Mouse (Mus musculus) T-helper 17 cell (primary cell): Measurements from ENCODE around the gene Gsdma.
"Not testable (repeated sequence)": the region's sequence is repeated elsewhere in the genome, so short reads cannot be mapped to it uniquely, and the experiment has no call there.

Experiments used
- in situ Hi-C, 2 experiments: fragments of 300-600 bp; cut with MboI, MseI; formaldehyde crosslinking; loops; 1 replicate in 1 of 2; 2 replicates in 1 of 2; pipeline ENCODE4 v1.15.1; 2025; ENCODE audit warnings: high pct_unique_total_duplicates in 2 of 2

The Gsdma gene

DNA sequence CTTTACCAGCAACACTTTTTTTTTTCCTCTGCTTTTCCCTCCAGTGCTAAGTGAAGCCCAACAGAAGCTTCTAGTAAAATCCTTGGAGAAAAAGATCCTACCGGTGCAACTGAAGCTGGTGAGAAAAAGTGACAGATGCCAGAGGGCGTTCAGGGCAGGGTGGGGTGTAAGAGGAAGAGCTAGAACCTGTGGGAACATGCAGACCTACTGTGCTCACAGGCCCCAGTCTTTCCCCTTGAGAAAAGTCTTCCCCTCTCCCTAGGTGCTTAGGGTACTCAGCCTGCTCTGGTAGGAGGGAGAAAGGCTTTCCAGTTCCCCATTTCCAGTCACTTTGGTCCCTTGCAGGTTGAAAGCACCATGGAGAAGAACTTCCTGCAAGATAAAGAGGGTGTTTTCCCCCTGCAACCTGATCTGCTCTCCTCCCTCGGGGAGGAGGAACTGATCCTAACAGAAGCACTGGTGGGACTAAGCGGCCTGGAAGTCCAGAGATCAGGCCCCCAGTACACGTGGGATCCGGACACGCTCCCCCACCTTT lies 11.7 kb downstream of the Gsdma start:
- in situ Hi-C loops: no loop called here

DNA sequence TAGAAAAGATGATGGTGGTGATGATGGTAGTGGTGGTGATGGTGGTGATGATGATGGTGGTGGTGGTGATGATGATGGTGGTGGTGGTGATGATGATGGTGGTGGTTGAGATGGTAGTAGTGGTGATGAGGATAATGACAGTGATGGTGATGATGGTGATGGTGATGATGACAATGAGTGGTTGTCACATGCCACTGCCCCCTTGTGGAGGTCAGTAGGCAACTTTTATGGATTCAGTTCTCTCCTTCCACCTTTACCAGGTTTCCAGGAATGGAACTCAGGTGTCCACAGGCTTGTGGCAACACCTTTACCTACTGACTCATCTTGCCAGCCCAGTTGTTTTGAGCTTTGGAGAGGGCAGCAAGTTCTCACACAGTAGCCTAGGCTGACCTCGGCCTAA lies 15.9 kb downstream of the Gsdma start:
- in situ Hi-C loops: no loop called here

DNA sequence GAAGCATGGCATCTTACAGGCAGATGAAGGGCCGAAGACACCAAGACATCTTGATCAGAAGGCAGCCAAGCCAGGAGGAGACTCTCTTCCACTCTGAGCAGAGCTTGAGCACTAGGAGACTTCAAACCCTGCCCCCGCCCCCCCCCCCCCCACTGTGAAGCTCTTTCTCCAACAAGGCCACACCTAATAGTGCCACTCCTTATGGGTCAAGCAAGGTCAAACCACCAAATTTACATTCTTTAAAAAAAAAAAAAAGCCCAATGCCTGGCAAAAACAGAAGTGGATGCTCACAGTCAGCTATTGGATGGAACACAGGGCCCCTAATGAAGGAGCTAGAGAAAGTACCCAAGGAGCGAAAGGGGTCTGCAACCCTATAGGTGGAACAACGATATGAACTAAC lies 16.4 kb downstream of the Gsdma start:
- in situ Hi-C loops: not testable (repeated sequence)

DNA sequence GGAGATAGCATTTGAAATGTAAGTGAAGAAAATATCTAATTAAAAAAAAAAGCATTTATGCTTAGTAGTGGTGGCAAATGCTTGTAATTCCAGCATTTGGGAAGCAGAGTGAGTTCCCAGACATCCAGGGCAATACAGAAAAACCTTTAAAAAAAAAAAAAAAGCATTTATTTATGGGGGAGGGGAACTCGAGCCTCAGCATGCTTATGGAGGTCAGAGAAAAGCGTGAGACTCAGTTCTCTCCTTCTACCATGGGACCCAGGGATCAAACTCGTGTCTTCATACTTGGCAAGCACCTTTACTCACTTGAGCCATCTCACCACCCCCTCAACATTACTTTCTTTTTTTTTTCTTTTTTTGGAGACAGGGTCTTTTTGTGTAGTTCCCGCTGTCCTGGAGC lies 17.0 kb downstream of the Gsdma start:
- in situ Hi-C loops: no loop called here

DNA sequence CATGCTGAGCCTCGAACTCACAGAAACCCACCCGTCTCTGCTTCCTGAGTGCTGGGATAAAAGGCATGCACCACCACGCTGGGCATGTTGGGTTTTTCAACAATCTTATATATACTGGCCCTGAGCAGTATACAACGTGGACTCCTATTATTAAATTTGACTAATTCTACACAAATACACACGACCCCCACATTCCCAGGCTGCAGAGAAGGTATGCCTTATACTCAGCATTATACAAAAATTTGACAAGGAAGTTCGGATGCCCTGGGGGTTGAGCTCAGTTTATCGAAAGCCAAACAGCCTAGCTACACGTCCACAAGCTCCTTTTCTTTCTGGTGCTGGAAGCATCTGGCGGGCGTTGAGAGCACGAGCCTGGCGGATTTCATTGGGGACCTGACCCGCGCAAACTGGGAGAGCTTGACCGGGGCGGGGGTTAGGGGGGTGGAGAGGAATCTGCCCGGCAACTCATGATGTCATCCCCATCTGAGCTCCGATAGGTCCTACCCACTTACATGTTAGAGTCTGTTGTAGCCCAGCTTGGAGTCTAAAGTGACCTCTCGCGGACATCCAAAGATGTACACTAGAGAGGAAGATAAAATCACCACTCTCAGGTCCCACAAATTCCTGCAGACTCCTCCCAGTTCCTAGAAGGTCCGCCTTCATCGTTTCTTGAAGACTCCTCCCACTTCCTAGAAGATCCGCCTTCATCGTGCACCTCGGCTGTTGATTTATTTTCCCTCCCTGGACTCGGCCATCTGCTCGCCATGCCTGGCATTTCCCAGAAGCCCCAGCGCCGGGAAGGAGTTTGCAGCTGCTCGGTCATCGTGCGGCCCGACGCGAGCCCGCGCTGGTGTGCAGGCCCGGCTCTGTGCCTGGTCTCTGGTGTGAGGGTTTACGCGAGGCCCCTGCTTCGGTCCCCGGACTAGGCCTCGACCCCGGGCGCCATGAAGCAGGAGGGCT lies 17.9 kb downstream of the Gsdma start, which contains the start of gene Psmd3:
Gene Psmd3 (plus strand): TSS at position 769 of the 960 bp plus-strand sequence.
- in situ Hi-C loops: no loop called here

DNA sequence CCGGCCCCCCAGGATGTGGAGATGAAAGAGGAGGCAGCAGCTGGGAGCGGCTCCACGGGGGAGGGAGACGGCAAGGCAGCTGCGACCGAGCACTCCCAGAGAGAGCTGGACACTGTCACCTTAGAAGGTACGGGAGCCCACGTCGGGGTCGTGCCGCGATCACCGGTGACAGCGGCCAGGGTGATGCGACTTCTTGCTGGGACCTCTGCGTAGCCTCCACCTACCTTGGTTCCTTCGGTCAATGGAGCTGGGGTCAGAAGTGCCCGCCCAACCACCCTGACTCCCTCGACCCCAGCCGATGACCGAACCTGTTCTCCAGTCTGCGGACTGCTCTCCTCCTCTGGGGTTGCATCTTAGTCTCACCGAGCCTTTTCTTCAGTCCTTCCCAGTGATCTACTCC lies 18.7 kb downstream of the Gsdma start:
- in situ Hi-C loops: no loop called here

DNA sequence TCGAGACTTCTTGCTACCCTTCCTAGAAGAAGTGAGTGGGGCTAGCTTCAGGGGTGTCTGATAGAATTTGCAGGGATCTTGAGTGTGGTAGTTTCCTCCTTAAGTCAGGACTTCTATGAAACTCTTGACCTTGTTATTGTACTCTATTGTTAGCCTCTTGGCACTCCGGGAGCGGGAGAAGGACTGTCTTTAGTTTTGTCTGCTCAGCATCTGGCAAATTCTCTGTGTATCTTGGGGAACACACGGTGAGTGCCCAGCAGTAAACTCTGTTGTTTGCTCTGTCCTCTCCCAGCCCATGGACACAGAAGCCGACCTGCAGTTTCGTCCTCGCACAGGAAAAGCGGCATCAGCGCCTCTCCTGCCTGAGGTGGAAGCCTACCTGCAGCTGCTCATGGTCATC lies 21.5 kb downstream of the Gsdma start:
- in situ Hi-C loops: no loop called here

DNA sequence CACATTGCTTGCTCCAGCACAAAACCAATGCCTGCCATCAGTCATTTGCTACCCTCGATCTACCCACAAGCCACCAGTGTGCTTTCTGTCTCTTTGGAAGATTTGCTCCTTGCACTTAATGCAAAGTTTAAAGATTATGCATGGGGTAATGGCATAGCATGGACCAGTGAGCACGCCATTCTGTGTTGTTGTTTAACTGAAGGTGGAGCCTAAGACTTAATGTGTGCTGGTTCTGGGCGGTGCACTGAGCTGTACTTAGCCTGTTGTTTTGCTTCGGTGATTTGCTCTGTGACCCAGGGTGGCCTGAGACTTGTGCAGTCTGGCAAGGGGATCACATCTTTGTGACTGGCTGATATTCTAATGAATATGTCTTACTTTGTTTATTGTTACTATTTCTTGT lies 22.8 kb downstream of the Gsdma start:
- in situ Hi-C loops: no loop called here

DNA sequence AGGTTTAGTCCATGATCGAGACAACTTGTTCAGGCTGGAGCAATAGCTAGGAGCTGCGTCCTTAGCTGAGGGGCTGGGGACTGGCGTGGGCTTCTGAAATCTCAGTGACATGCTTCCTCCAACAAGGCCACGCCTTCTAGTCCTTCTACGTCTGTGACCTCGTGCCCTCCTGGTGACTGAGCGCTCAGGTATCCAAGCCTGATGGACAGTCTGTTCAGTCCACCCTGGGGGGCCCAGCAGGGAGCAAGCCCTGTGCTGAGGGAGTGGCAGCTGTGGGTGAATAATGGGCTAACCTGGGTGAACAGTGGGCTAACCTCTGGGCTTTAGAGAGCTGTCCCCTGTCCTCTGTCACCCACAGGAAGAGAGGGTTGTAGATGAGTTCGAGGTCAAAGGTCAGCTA lies 23.9 kb downstream of the Gsdma start:
- in situ Hi-C loops: no loop called here

DNA sequence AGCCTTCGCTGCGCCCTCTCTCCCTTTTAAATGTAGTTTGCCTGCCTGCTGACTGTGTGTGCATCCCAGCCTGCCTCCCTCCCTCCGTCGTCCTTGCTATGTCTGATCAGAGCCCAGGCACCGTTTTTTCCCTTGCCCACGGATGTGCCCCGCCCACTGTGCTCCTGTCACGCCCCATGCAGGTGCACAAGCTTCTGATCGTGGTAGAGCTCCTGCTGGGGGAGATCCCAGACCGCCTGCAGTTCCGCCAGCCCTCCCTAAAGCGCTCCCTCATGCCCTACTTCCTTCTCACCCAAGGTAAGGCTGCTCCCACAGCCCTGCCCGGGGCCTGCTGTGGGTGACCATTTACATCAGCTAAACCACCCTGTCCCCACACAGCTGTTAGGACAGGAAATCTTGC lies 29.1 kb downstream of the Gsdma start:
- in situ Hi-C loops: loop anchor here in 1 of 2 experiments (10.0 kb wide), 1 partner anchor 58 kb away; no protein-coding TSS in a partner anchor

DNA sequence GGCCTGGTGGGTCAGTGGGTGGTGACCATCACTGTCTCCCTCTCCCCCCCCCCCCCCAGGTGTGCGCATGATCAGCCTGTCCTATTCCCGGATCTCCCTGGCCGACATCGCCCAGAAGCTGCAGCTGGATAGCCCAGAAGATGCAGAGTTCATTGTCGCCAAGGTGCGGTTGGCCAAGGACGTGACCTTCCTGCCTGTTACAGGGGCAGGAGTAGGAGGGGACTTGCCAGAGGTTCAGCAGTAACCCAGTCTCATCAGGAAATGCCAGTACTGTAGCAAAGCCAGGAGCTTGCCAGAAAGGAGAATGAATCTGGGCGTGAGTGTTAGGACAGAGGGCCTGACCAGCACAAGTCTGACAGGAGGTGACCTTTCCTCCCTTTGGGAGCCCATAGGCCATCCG lies 29.6 kb downstream of the Gsdma start:
- in situ Hi-C loops: loop anchor here in 1 of 2 experiments (10.0 kb wide), 1 partner anchor 59 kb away; no protein-coding TSS in a partner anchor

DNA sequence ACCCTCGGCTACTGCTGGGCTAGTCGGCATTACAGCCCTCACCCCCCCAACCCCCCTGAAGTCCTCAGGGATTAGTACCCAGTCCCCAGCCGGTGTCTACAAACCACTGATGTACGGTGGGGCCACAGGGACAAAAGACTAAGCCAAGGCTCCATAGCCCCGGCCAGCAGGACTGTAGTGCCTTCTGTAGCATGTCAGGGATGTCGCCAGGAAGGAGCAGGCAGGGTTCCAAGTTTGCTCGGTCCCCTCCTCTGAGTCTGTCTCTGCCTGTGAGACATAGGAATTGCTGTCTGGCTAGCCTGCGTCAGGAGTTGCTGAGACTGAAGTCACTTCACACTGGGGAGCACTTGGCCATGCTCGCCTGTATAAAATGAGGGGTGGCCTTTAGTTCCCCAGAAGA lies 30.1 kb downstream of the Gsdma start:
- in situ Hi-C loops: loop anchor here in 1 of 2 experiments (10.0 kb wide), 1 partner anchor 60 kb away; no protein-coding TSS in a partner anchor

DNA sequence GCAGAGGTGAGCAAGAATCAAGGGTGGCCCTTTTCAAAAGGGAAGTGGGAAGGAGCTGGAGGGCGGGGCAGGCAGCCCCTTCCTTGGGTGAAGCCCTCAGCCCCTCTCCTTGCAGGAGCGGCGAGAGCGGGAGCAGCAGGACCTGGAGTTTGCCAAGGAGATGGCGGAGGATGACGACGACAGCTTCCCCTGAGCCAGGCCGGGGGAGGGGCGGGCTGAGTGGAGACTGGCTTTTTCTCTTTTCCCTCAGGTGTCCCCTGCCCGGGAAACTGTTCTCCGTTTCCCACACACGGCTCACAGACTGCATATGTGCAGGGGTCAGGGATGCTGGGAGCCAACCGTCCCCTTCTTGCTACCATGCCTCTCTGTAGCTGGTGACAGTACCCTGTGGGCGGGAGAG lies 31.3 kb downstream of the Gsdma start:
- in situ Hi-C loops: loop anchor here (5.0 to 10.0 kb wide), 2 partner anchors 61 to 92 kb away; no protein-coding TSS in a partner anchor

DNA sequence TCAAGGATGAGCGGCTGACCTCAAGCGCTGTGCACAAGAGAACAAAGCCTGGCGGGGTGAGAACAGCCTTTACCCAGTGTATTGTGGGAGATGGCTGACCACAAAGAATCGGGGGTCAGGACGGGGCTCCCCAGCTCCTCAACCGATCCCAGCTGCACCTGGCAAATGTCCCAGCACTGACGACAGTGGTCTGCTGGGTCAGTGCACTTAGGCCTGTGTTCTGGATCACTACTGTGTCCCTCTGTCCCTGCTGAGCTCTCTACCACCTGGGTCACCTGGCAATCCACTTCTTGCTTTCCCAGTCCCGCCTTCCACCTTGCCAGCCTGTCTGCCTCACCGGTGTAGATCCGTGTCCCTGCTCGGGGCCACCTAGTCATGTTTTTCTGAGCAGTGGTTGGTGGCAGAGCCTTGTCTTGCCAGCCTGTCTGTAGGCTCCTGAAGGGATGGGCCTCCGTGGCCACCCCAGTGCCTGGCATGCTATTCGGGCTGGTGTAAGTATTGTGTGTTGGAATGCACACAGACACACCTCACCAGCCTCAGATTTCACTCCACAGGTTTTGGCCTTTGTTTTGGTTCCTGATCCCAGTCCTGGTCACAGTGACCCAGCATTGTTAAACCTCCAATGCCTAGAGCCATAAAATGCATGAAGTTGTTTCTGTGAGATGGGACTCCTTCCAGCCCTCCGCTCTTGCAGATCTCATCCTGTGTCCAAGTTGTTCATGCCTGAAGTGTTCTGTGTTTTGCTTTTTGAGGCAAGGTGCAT lies 32.5 kb downstream of the Gsdma start:
- in situ Hi-C loops: loop anchor here (5.0 to 10.0 kb wide), 2 partner anchors 62 to 91 kb away; no protein-coding TSS in a partner anchor

DNA sequence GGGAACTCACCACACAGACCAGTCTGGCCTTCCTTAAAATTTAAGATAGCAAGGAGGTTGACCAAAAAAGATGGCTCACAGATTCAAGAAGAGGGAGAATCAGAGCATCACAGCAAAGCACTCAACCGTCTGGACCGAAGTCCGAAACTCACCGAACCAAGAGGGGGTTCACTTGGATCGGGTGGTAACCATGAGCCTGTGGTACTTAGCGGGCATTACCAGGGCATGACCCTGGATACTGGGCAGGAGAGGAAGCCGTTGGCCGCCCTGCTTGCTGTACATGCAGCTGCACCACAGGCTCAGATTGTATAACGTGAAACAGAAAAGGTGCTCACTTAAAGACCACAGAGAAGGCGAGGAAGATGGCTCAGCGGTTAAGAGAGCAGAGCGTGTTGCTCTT lies 33.1 kb downstream of the Gsdma start:
- in situ Hi-C loops: loop anchor here (5.0 to 10.0 kb wide), 2 partner anchors 62 to 90 kb away; no protein-coding TSS in a partner anchor

DNA sequence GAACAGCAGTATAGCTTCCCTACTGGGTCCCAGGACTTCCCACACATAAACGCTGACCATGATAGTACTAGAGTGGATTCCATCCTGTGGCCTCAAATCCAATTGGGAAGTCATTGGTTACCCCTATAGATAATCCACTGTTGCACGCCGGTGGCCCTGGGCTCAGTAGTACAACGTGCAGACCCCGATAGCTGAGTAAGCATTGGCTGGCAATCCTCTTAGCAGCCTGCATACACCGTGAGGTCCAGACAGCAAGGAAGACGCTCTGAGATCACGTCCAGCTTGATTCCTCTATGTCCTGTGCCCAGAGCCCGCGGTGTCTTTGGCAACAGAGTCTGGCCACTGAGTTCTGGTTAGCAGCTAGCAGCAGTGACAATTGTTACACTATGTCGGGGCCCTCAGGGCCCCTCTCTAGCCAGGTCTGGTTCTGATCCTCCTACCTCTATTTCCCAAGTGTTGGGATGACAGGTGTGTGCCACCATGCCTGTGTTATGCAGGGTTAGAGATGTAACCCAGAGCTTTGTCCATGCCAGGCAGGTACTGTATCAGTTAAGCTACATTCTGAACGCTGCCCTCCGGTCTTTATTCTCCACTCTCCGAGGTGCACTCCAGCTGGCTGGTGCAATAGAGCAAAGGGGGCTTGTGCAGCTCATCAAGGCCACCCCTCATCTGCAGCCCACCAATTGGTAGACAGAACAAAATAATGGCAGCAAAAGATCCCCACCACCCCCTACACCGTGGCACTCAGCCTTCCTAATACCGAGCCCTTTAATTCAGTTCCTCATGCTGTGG lies 34.9 kb downstream of the Gsdma start:
- in situ Hi-C loops: loop anchor here (5.0 to 10.0 kb wide), 2 partner anchors 64 to 88 kb away; no protein-coding TSS in a partner anchor

DNA sequence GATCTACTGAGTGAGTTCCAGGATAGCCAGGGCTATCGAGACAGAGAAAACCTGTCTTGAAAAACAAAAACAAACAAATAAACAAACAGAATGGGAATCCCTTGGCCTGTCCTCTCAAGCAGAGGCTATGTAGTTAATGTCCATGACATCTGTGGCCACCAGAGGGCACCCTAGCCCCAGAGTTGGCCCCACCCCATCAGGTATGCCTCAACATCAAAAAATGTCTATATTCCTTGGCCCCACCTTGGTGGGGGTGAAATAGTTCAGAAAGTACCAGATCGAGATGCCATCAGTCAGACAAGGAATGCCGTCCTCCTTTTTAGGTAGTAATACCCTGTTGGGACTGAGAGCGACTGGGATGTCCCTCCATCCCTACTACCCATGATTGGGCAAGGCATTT lies 35.8 kb downstream of the Gsdma start:
- in situ Hi-C loops: loop anchor here (5.0 to 10.0 kb wide), 4 partner anchors 57 to 202 kb away; no protein-coding TSS in a partner anchor

DNA sequence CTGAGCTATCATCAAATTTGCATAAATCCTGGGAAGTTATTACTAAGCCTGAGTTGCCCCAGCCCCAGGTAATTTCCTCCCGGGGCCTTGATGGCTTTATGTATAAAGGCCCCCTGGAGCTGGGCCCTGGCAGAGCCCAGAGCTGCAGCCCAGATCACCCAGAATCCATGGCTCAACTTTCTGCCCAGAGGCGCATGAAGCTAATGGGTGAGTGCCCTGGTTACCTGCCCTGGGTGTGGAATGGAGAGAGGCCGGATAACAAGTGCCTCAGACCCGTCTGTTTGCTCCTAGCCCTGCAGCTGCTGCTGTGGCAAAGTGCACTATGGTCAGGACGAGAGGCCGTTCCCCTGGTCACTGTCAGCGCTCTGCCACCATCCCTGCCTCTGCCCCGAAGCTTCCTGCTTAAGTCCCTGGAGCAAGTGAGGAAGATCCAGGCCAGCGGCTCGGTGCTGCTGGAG lies 37.1 kb downstream of the Gsdma start, which contains the start of gene Csf3:
Gene Csf3 (plus strand): TSS at position 51 of the 458 bp plus-strand sequence.
- in situ Hi-C loops: loop anchor here (5.0 kb wide), 3 partner anchors 56 to 201 kb away; no protein-coding TSS in a partner anchor

DNA sequence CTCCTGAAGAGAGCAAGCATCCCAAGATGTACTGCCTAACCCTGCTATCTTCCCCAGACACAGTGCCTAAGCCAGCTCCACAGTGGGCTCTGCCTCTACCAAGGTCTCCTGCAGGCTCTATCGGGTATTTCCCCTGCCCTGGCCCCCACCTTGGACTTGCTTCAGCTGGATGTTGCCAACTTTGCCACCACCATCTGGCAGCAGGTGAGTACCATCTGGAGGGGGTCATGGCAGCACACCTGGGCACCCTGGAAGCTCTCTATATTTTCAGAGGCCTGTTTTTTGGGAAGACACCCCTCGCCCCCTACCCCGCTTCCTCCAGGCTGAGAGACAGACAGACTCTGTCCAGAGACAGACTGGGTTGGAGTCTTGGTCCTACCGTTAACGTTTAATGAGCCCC lies 38.2 kb downstream of the Gsdma start:
- in situ Hi-C loops: loop anchor here (5.0 kb wide), 3 partner anchors 55 to 200 kb away; no protein-coding TSS in a partner anchor

DNA sequence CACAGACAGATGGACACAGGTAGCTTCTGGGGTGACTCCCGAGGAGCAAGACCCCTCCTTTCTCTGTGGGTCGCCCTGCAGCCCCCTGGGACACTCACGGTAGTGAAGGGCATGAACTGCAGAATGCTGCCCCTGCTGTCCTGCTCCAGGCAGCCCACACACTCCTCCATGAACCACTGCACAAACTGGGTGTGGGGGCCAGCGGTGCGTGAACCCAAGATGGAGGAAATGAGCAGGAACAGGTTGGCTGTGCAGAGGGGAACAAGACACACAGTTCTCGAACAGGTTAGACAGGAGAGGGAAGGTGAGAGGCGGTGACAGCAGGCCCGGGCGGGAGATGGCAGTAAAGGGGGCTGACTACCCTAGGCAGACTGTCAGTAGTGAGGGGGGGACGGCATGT lies 40.9 kb downstream of the Gsdma start:
- in situ Hi-C loops: no loop called here
